In the genomic region with DNA sequence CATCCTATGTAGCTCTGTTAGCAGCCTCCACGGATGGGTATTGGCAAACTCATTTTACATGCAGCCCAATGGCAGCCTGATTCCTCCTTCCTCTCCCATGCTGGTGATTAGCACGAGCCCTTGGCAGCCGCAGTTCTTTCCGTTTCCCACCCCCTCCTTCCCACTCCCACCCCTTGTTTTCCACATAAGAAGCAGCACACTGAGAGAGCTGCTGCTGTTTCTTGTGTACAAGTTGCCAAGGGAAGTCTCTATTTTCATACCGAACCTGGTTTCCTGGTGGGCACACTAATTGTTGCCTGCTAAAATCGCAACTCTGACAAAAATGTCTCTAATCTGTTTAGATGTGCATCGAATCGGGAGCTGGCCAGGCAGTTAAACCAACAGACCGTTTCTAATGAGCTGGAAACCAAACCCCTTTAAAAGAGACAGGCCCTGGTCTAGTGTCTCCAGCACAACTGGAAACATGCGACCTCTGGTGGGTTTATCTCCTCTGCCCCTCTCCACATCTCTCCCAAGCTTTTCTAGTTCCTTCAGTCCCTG, we compare ENCODE assay signal across 8 mouse cellular contexts.
DNase-seq lines count a peak whose midpoint lies in the region; ATAC-seq and TF ChIP-seq lines count a peak whose summit lies in the region.
"Had no signal": no experiment of that assay in that cellular context is flagged by ENCODE, and none has a peak within 500 bp of the region (broad histone marks: within the 10 kb centered on the region; RNA-seq: fewer than 3 reads in every experiment).

No protein-coding gene starts in this region.

- H3K27ac ChIP-seq in CH12.LX (ENCODE audit: insufficient read depth, low read depth) (no peak overlapping the region), ES-E14 (ENCODE audit: insufficient read depth, low read depth, low read length, poor library complexity, severe bottlenecking) (peak overlapping the region; percentile 12; the same call in 1 of the 2 replicates)
- no peak overlapping the region for H3K27ac ChIP-seq in forebrain, embryonic 15.5 days (replicated peaks)

- H3K36me3 ChIP-seq in CH12.LX (replicated peaks in 1 of 2; ENCODE audit: control insufficient read depth in 1 of 2, insufficient read depth in 1 of 2, low read length in 1 of 2) (no peaks in the 10 kb centered on the region), ES-E14 (ENCODE audit: control insufficient read depth, insufficient read depth, low read length, poor library complexity, severe bottlenecking) (no peaks in the 10 kb centered on the region)
- no peaks in the 10 kb centered on the region for H3K36me3 ChIP-seq in forebrain, embryonic 15.5 days

- no peaks in the 10 kb centered on the region for H3K27me3 ChIP-seq in CH12.LX (replicated peaks)
- no peaks in the 10 kb centered on the region for H3K27me3 ChIP-seq in forebrain, embryonic 15.5 days

- H3K9me3 ChIP-seq in CH12.LX (replicated peaks; ENCODE audit: low read length) (no peaks in the 10 kb centered on the region), ES-E14 (ENCODE audit: control insufficient read depth, insufficient read depth, low read depth, low read length) (no peaks in the 10 kb centered on the region)
- no peaks in the 10 kb centered on the region for H3K9me3 ChIP-seq in forebrain, embryonic 15.5 days

- TF ChIP-seq POLR2A in CH12.LX (IDR thresholded peaks at IDR 0.05; ENCODE audit: low read depth, low read length), result no peak

- TF ChIP-seq CTCF in CH12.LX (conservative IDR thresholded peaks at IDR 0.05 in 1 of 2, IDR thresholded peaks at IDR 0.05 in 1 of 2; ENCODE audit: low read depth in 2 of 2, low read length in 2 of 2), result no peak

- H3K4me3 ChIP-seq in CH12.LX (replicated peaks in 1 of 3; ENCODE audit: low read depth in 2 of 3, low read length in 2 of 3, poor library complexity in 1 of 3) (no peak overlapping the region), ES-E14 (ENCODE audit: insufficient read depth in 1 of 2, low read depth in 1 of 2, low read length in 2 of 2, poor library complexity in 1 of 2, severe bottlenecking in 1 of 2) (no peak overlapping the region)
- peak overlapping the region; percentile 5; the same call in 1 of the 2 replicates for H3K4me3 ChIP-seq in forebrain, embryonic 15.5 days

- no peaks in the 10 kb centered on the region for H3K79me2 ChIP-seq in CH12.LX (replicated peaks; ENCODE audit: control insufficient read depth, extremely low read depth, insufficient read depth, poor library complexity, severe bottlenecking)

- no peak for TF ChIP-seq RAD21 in CH12.LX (IDR thresholded peaks at IDR 0.05; ENCODE audit: low read depth, low read length)

- H3K4me2 ChIP-seq in CH12.LX (ENCODE audit: insufficient read depth, low read depth, poor library complexity, severe bottlenecking), result no peak overlapping the region
- H3K4me2 ChIP-seq in forebrain, embryonic 15.5 days (replicated peaks), result peak overlapping the region; percentile 28

- TF ChIP-seq EP300 in CH12.LX (IDR thresholded peaks at IDR 0.05; ENCODE audit: low read length), result no peak

- intact Hi-C loops in left cerebral cortex, postnatal 4 days (cut with DNase I), result no loop called here

- DNase-seq in CH12.LX (ENCODE audit: extremely low read depth), result no peak
- no peak for DNase-seq in ES-E14 (ENCODE audit: low read depth, low spot score)
- DNase-seq in left cerebral cortex, postnatal 4 days, result peak; percentile 52
- no peak for DNase-seq in cerebellum, postnatal 25 days
- DNase-seq in natural killer cell, adult 2 months (ENCODE audit: low spot score in 2 of 2), result no peak
- DNase-seq in gastrocnemius, postnatal 10 days, result no peak
- DNase-seq: liver, postnatal 0 days had no signal

- ATAC-seq in forebrain, embryonic 15.5 days (replicated peaks), result peak; percentile 73
- ATAC-seq: liver, postnatal 0 days had no signal

- WGBS in forebrain, embryonic 15.5 days, result 4% methylated on average over 10 of the region's 10 CpGs

- dilution Hi-C loops in CH12.LX (cut with MboI; ENCODE audit: extremely low pct_ligation_motif_present, extremely low pct_unique_long_range_greater_than_20kb, low sequenced_read_pairs), result no loop called here

- in situ Hi-C loops in CH12.LX (cut with MboI; ENCODE audit: low pct_ligation_motif_present, low pct_unique_long_range_greater_than_20kb, low sequenced_read_pairs) (loop anchor here (25.0 kb wide), 1 partner anchor 269 kb away; a partner anchor contains a TSS), ES-E14 (cut with MboI; ENCODE audit: low sequenced_read_pairs in 2 of 2, unreplicated experiment in 2 of 2) (no loop called here)

- peaks cover 10 to 27% of the 10 kb centered on the region in 2 experiments; a peak in 3 of 4 replicates for H3K4me1 ChIP-seq in CH12.LX (ENCODE audit: control insufficient read depth in 1 of 2, insufficient read depth in 2 of 2)
- peaks cover 2 to 23% of the 10 kb centered on the region in 2 experiments; a peak in 3 of 4 replicates for H3K4me1 ChIP-seq in ES-E14 (ENCODE audit: control insufficient read depth in 2 of 2, insufficient read depth in 2 of 2, low read length in 2 of 2, poor library complexity in 1 of 2)
- peaks cover 12% of the 10 kb centered on the region for H3K4me1 ChIP-seq in forebrain, embryonic 15.5 days

- H3K9ac ChIP-seq in CH12.LX (ENCODE audit: insufficient read depth, low read depth), result no peak overlapping the region
- no peak overlapping the region for H3K9ac ChIP-seq in ES-E14 (ENCODE audit: insufficient read depth, low read depth, low read length, poor library complexity, severe bottlenecking)
- no peak overlapping the region for H3K9ac ChIP-seq in forebrain, embryonic 15.5 days (replicated peaks)
- H3K9ac ChIP-seq: liver, postnatal 0 days had no signal

TF ChIP-seq in CH12.LX, 34 proteins besides CTCF, POLR2A, EP300 and RAD21:
- TF ChIP-seq ELF1 (IDR thresholded peaks at IDR 0.05; ENCODE audit: low read depth, low read length) (no peak), TBP (conservative IDR thresholded peaks at IDR 0.05; ENCODE audit: low read depth, low read length) (no peak), SMC3 (IDR thresholded peaks at IDR 0.05; ENCODE audit: low read depth, low read length) (peak; percentile 6; the same call in 1 of the 2 replicates), NELFE (IDR thresholded peaks at IDR 0.05; ENCODE audit: low read depth, low read length) (no peak)

TF ChIP-seq in ES-E14, 5 proteins besides CTCF, POLR2A, EP300 and RAD21:
- no peak for TF ChIP-seq ZC3H11A (IDR thresholded peaks at IDR 0.05; ENCODE audit: borderline replicate concordance, low read depth, low read length)
- TF ChIP-seq CHD2 (IDR thresholded peaks at IDR 0.05; ENCODE audit: low read depth, low read length), result no peak
- no peak for TF ChIP-seq ZNF384 (IDR thresholded peaks at IDR 0.05; ENCODE audit: low read depth, low read length)
- no peak for TF ChIP-seq HCFC1 (IDR thresholded peaks at IDR 0.05; ENCODE audit: borderline replicate concordance, insufficient read depth, low read length)
- TF ChIP-seq MAFK (IDR thresholded peaks at IDR 0.05; ENCODE audit: insufficient read depth, low read depth, low read length), result no peak
